Mouse (Mus musculus) kidney, adult 2 months (tissue): ENCODE results near the gene Tmem94.

Experiments used
- CTCF ChIP-seq: fragments of 200-500 bp; conservative IDR thresholded peaks from 2 replicates; pipeline ENCODE4 v1.5.1; 2011; ENCODE audit warnings: low read depth, mild to moderate bottlenecking, control low read depth, low read length, moderate library complexity, mixed read lengths; ENCODE audit not compliant: insufficient read depth, insufficient read length
- POLR2A ChIP-seq: fragments of 200-500 bp; IDR thresholded peaks from one replicate; pipeline ENCODE4 v1.6.1; 2011; ENCODE audit warnings: low read depth, low read length, control low read depth

DNA sequence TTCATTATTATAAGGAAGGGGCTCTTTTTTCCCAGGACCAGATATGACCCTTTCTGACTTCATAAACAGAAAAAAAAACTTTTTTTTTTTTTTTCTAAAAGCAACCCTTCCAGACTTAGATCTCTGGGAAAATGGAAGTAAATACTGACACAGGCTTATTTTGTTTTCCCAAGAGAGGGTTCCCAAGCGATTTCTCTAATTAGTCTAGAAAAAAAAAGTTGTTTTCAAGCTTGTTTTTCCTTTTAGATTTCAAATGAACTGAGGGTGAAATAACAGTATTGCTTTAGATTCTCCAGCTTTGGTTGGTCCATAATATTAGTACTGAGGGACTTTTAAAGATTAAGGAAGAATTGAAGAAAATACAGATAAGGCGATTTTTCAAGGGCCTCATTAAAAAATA, 535 bp upstream of the Tmem94 start:
- TF ChIP-seq CTCF (no peak), POLR2A (no peak)
